Mouse (Mus musculus) liver, embryonic 13.5 days (tissue): ENCODE results near the gene Phgdh. TPM values are rescaled to one million over a fixed set of nuclear protein-coding genes. Genes with fewer than 3 reads are reported as not detected.

Source experiments
- ATAC-seq: fragments of 200-750 bp; cut with Nextera tagmentation; 2 replicates; pipeline ENCODE4 v1.8.0; 2017; ENCODE audit warnings: low read depth, mild to moderate bottlenecking, moderate number of reproducible peaks, moderate library complexity
- DNase-seq: peaks from one replicate; pipeline ENCODE4 v3.0.0; 2022
- H3K27ac ChIP-seq: fragments of 300-500 bp; sonication (generic); 2 replicates; pipeline ENCODE4 v1.5.1; 2015; ENCODE audit warnings: moderate library complexity, mild to moderate bottlenecking, inconsistent platforms
- H3K27me3 ChIP-seq: fragments of 300-500 bp; sonication (generic); 2 replicates; pipeline ENCODE4 v1.6.1; 2015; ENCODE audit warnings: mild to moderate bottlenecking, inconsistent platforms
- H3K36me3 ChIP-seq: fragments of 300-500 bp; sonication (generic); 2 replicates; pipeline ENCODE4 v1.6.1; 2015; ENCODE audit warnings: mild to moderate bottlenecking, inconsistent platforms
- H3K4me1 ChIP-seq: fragments of 300-500 bp; sonication (generic); replicated peaks from 2 replicates; pipeline ENCODE4 v1.6.1; 2015; ENCODE audit warnings: inconsistent platforms
- H3K4me2 ChIP-seq: fragments of 300-500 bp; sonication (generic); 2 replicates; pipeline ENCODE4 v1.6.1; 2015; ENCODE audit warnings: inconsistent platforms, mild to moderate bottlenecking, moderate library complexity
- H3K4me3 ChIP-seq: fragments of 300-500 bp; sonication (generic); replicated peaks from 2 replicates; pipeline ENCODE4 v1.5.1; 2015; ENCODE audit warnings: mild to moderate bottlenecking, inconsistent platforms
- H3K9ac ChIP-seq: fragments of 300-500 bp; sonication (generic); 2 replicates; pipeline ENCODE4 v1.6.1; 2015; ENCODE audit warnings: mild to moderate bottlenecking, inconsistent platforms
- H3K9me3 ChIP-seq: fragments of 300-500 bp; sonication (generic); replicated peaks from 2 replicates; pipeline ENCODE4 v1.6.1; 2016; ENCODE audit warnings: inconsistent platforms
- WGBS: fragments of 180-500 bp; shearing (Covaris S2); methylation state at CpG from one replicate; pipeline ENCODE4 v1.1.7; 2015; ENCODE audit not compliant: insufficient replicate concordance; 5-methylcytosine and 5-hydroxymethylcytosine counted together
- polyA plus RNA-seq: library from polyadenylated mRNA; unstranded; fragments of >200 nt; fragmentation: Nextera tagmentation; extraction: Ambion mirVana; gene quantifications from 2 replicates; pipeline ENCODE4 v1.2.1, GENCODE M21; 2015

The Phgdh gene
- polyA plus RNA-seq, 1 experiment from 2014 or later, result 305 TPM

GRCm38 (mm10) chr3:98340818-98341594, 1.2 kb upstream of the Phgdh start:
- H3K4me2 ChIP-seq, result no peak overlapping the region
- H3K27ac ChIP-seq, result no peak overlapping the region
- H3K4me1 ChIP-seq, result peaks cover 38% of the 10 kb centered on the region
- ATAC-seq (no peak), DNase-seq (no peak)
- 65% methylated on average over 17 of the region's 17 CpGs for WGBS
- no peaks in the 10 kb centered on the region for H3K27me3 ChIP-seq
- no peaks in the 10 kb centered on the region for H3K9me3 ChIP-seq
- no peak overlapping the region for H3K4me3 ChIP-seq
- no peaks in the 10 kb centered on the region for H3K36me3 ChIP-seq
- no peak overlapping the region for H3K9ac ChIP-seq

- peak; percentile 17 for DNase-seq
- peak overlapping the region; percentile 89 for H3K4me2 ChIP-seq
- H3K27me3 ChIP-seq, result no peaks in the 10 kb centered on the region
- H3K9ac ChIP-seq, result peak overlapping the region; percentile 77
- under 1% methylated on average over 46 of the region's 46 CpGs for WGBS
- H3K27ac ChIP-seq, result peak overlapping the region; percentile 73
- peak; percentile 39 for ATAC-seq
- no peaks in the 10 kb centered on the region for H3K9me3 ChIP-seq
- H3K36me3 ChIP-seq, result peaks cover 10% of the 10 kb centered on the region; the same call in 1 of the 2 replicates
- peaks cover 51% of the 10 kb centered on the region for H3K4me1 ChIP-seq
- H3K4me3 ChIP-seq, result peak overlapping the region; percentile 73
These were observed 589 bp downstream of the Phgdh start for GRCm38 (mm10) chr3:98339097-98339705.

GRCm38 (mm10) chr3:98338584-98339041, 1.2 kb downstream of the Phgdh start:
- no peaks in the 10 kb centered on the region for H3K9me3 ChIP-seq
- peak overlapping the region; percentile 73 for H3K4me3 ChIP-seq
- H3K36me3 ChIP-seq, result peaks cover 15% of the 10 kb centered on the region; the same call in 1 of the 2 replicates
- H3K9ac ChIP-seq, result peak overlapping the region; percentile 77
- 2% methylated on average over 15 of the region's 15 CpGs for WGBS
- DNase-seq (peak; percentile 40), ATAC-seq (peak; percentile 41)
- H3K27ac ChIP-seq, result peak overlapping the region; percentile 73
- H3K4me1 ChIP-seq, result peaks cover 51% of the 10 kb centered on the region
- no peaks in the 10 kb centered on the region for H3K27me3 ChIP-seq
- H3K4me2 ChIP-seq, result peak overlapping the region; percentile 89

- ATAC-seq (no peak), DNase-seq (no peak)
- Histone ChIP-seq H3K27me3 (no peaks in the 10 kb centered on the region), H3K4me1 (peaks cover 56% of the 10 kb centered on the region), H3K36me3 (peaks cover 30% of the 10 kb centered on the region), H3K9me3 (no peaks in the 10 kb centered on the region), H3K4me3 (peak overlapping the region; percentile 73), H3K9ac (peak overlapping the region; percentile 77), H3K27ac (peak overlapping the region; percentile 55), H3K4me2 (peak overlapping the region; percentile 89)
- WGBS, result 62% methylated on average over 22 of the region's 22 CpGs
These were observed 2.8 kb downstream of the Phgdh start for GRCm38 (mm10) chr3:98336661-98337654.

- 25% methylated on average over 7 of the region's 7 CpGs for WGBS
- Histone ChIP-seq H3K4me1 (peaks cover 56% of the 10 kb centered on the region), H3K36me3 (peaks cover 40% of the 10 kb centered on the region), H3K9ac (peak overlapping the region; percentile 36; the same call in 1 of the 2 replicates), H3K4me2 (peak overlapping the region; percentile 89), H3K9me3 (no peaks in the 10 kb centered on the region), H3K27me3 (no peaks in the 10 kb centered on the region), H3K4me3 (0 out of 2 replicates have a peak overlapping the region, but pooled peaks have one; percentile 73), H3K27ac (peak overlapping the region; percentile 55)
- ATAC-seq, result no peak
- DNase-seq, result no peak
These were observed 3.9 kb downstream of the Phgdh start for GRCm38 (mm10) chr3:98335886-98336285.

- H3K4me1 ChIP-seq, result peaks cover 56% of the 10 kb centered on the region
These were observed 4.5 kb downstream of the Phgdh start for GRCm38 (mm10) chr3:98335331-98335730.

GRCm38 (mm10) chr3:98334010-98334409, 5.8 kb downstream of the Phgdh start:
- ATAC-seq (peak; percentile 58), DNase-seq (no peak)
- peaks cover 58% of the 10 kb centered on the region for H3K36me3 ChIP-seq
- H3K9ac ChIP-seq, result no peak overlapping the region
- H3K27me3 ChIP-seq, result no peaks in the 10 kb centered on the region
- H3K4me1 ChIP-seq, result peaks cover 47% of the 10 kb centered on the region
- no peak overlapping the region for H3K4me3 ChIP-seq
- whole genome bisulfite sequencing, result 66% methylated on average over 2 of the region's 2 CpGs
- H3K4me2 ChIP-seq, result no peak overlapping the region; the same call in 1 of the 2 replicates
- no peak overlapping the region for H3K27ac ChIP-seq
- H3K9me3 ChIP-seq, result no peaks in the 10 kb centered on the region

More at GRCm38 (mm10) chr3:98335331-98335730, 4.5 kb downstream of the Phgdh start:
- Histone ChIP-seq H3K4me3 (no peak overlapping the region), H3K9ac (no peak overlapping the region), H3K27me3 (no peaks in the 10 kb centered on the region), H3K4me2 (peak overlapping the region; percentile 89), H3K36me3 (peaks cover 45% of the 10 kb centered on the region), H3K9me3 (no peaks in the 10 kb centered on the region), H3K27ac (peak overlapping the region; percentile 55)
- DNase-seq (no peak), ATAC-seq (no peak)

GRCm38 (mm10) chr3:98324235-98324634, 15.6 kb downstream of the Phgdh start:
- H3K4me3 ChIP-seq, result no peak overlapping the region
- no peak overlapping the region for H3K4me2 ChIP-seq
- no peaks in the 10 kb centered on the region for H3K9me3 ChIP-seq
- H3K27ac ChIP-seq, result no peak overlapping the region
- WGBS, result 77% methylated on average over 9 of the region's 9 CpGs
- H3K4me1 ChIP-seq, result no peaks in the 10 kb centered on the region
- DNase-seq (no peak), ATAC-seq (no peak)
- H3K36me3 ChIP-seq, result peaks cover 92% of the 10 kb centered on the region
- H3K27me3 ChIP-seq, result no peaks in the 10 kb centered on the region
- H3K9ac ChIP-seq, result no peak overlapping the region

GRCm38 (mm10) chr3:98322209-98322608, 17.6 kb downstream of the Phgdh start:
- no peak overlapping the region for H3K4me2 ChIP-seq
- no peak overlapping the region for H3K4me3 ChIP-seq
- WGBS, result 74% methylated on average over 5 of the region's 5 CpGs
- H3K4me1 ChIP-seq, result no peaks in the 10 kb centered on the region
- no peak overlapping the region for H3K9ac ChIP-seq
- peaks cover 92% of the 10 kb centered on the region for H3K36me3 ChIP-seq
- no peaks in the 10 kb centered on the region for H3K27me3 ChIP-seq
- DNase-seq (no peak), ATAC-seq (no peak)
- no peak overlapping the region for H3K27ac ChIP-seq
- no peaks in the 10 kb centered on the region for H3K9me3 ChIP-seq

GRCm38 (mm10) chr3:98319190-98319589, 20.6 kb downstream of the Phgdh start:
- ATAC-seq (no peak), DNase-seq (no peak)
- no peak overlapping the region for H3K27ac ChIP-seq
- peaks cover 90% of the 10 kb centered on the region for H3K36me3 ChIP-seq
- H3K4me3 ChIP-seq, result no peak overlapping the region
- no peak overlapping the region for H3K4me2 ChIP-seq
- H3K9ac ChIP-seq, result no peak overlapping the region
- H3K9me3 ChIP-seq, result no peaks in the 10 kb centered on the region
- WGBS, result 65% methylated on average over 2 of the region's 2 CpGs
- no peaks in the 10 kb centered on the region for H3K27me3 ChIP-seq
- no peaks in the 10 kb centered on the region for H3K4me1 ChIP-seq

- ATAC-seq, result no peak
- Histone ChIP-seq H3K9ac (no peak overlapping the region), H3K36me3 (peaks cover 77% of the 10 kb centered on the region), H3K4me3 (no peak overlapping the region), H3K27ac (no peak overlapping the region), H3K4me1 (no peaks in the 10 kb centered on the region), H3K27me3 (no peaks in the 10 kb centered on the region), H3K9me3 (no peaks in the 10 kb centered on the region), H3K4me2 (no peak overlapping the region)
- DNase-seq, result no peak
- WGBS, result 79% methylated on average over 3 of the region's 3 CpGs
These were observed 22.6 kb downstream of the Phgdh start for GRCm38 (mm10) chr3:98317143-98317542.
